In genomic region chr12:118186881-118187489, GRCm38 (mm10) we compare ENCODE assay signal across 9 mouse cellular contexts. TPM values are rescaled to one million over a fixed set of nuclear protein-coding genes. Genes with fewer than 3 reads are reported as not detected.
DNase-seq lines count a peak whose midpoint lies in the region; ATAC-seq lines count a peak whose summit lies in the region.
"Had no signal": no experiment of that assay in that cellular context is flagged by ENCODE, and none has a peak within 500 bp of the region (broad histone marks: within the 10 kb centered on the region; RNA-seq: fewer than 3 reads in every experiment).

No protein-coding gene starts in this region.

- H3K9ac ChIP-seq in kidney, embryonic 14.5 days (ENCODE audit: low read depth, low read length) = no peak overlapping the region
- H3K9ac ChIP-seq in limb, embryonic 12.5 days (replicated peaks) = no peak overlapping the region
- H3K9ac ChIP-seq: heart, embryonic 15.5 days had no signal

- no peak overlapping the region for H3K27ac ChIP-seq in kidney, embryonic 14.5 days (ENCODE audit: low read depth, low read length)
- no peak overlapping the region for H3K27ac ChIP-seq in limb, embryonic 12.5 days
- H3K27ac ChIP-seq: heart, embryonic 15.5 days had no signal

- no peak overlapping the region for H3K4me3 ChIP-seq in kidney, embryonic 14.5 days (ENCODE audit: low read length)
- no peak overlapping the region for H3K4me3 ChIP-seq in limb, embryonic 12.5 days (replicated peaks)
- H3K4me3 ChIP-seq: heart, embryonic 15.5 days had no signal

- DNase-seq in kidney, adult 11 months = no peak
- peak; percentile 69 for DNase-seq in Muller cell, postnatal 12 days (ENCODE audit: inconsistent ontology term)
- DNase-seq in cerebellum, postnatal 10 days = peak; percentile 12 to 20
- DNase-seq in thymus, postnatal 25 days = no peak
- no peak for DNase-seq in adrenal gland, adult 2 months
- DNase-seq in layer of hippocampus, adult 18-20 months (ENCODE audit: low spot score in 2 of 2) = no peak

- no peak overlapping the region for H3K4me2 ChIP-seq in kidney, embryonic 14.5 days (replicated peaks; ENCODE audit: low read depth, low read length)
- H3K4me2 ChIP-seq in limb, embryonic 12.5 days = no peak overlapping the region
- H3K4me2 ChIP-seq: heart, embryonic 15.5 days had no signal

- H3K9me3 ChIP-seq in kidney, embryonic 14.5 days (ENCODE audit: control insufficient read depth, low read length) = no peaks in the 10 kb centered on the region
- no peaks in the 10 kb centered on the region for H3K9me3 ChIP-seq in limb, embryonic 12.5 days
- H3K9me3 ChIP-seq: heart, embryonic 15.5 days had no signal

- H3K4me1 ChIP-seq in kidney, embryonic 14.5 days (ENCODE audit: control insufficient read depth, insufficient read depth, low read length) = peaks cover 6% of the 10 kb centered on the region; the same call in 1 of the 2 replicates
- H3K4me1 ChIP-seq in limb, embryonic 12.5 days (replicated peaks) = peaks cover 16% of the 10 kb centered on the region
- H3K4me1 ChIP-seq: heart, embryonic 15.5 days had no signal

- ATAC-seq in kidney, embryonic 14.5 days (ENCODE audit: low FRiP score, low TSS enrichment) = 0 out of 2 replicates have a peak, but pooled peaks have one; percentile 44
- peak; percentile 49; the same call in 1 of the 2 replicates for ATAC-seq in limb, embryonic 12.5 days (ENCODE audit: insufficient number of reproducible peaks, insufficient read depth, low FRiP score, low TSS enrichment, low read depth)

- peaks cover 4% of the 10 kb centered on the region for H3K27me3 ChIP-seq in kidney, embryonic 14.5 days (ENCODE audit: control insufficient read depth, insufficient read depth, low read length)
- H3K27me3 ChIP-seq in limb, embryonic 12.5 days = peaks cover 8% of the 10 kb centered on the region; the same call in 1 of the 2 replicates
- H3K27me3 ChIP-seq: heart, embryonic 15.5 days had no signal

- WGBS in kidney, embryonic 14.5 days = 12% methylated on average over 4 of the region's 4 CpGs
- 12% methylated on average over 4 of the region's 4 CpGs for WGBS in limb, embryonic 12.5 days

- no peaks in the 10 kb centered on the region for H3K36me3 ChIP-seq in kidney, embryonic 14.5 days (ENCODE audit: control insufficient read depth, insufficient read depth, low read length)
- no peaks in the 10 kb centered on the region for H3K36me3 ChIP-seq in limb, embryonic 12.5 days
- H3K36me3 ChIP-seq: heart, embryonic 15.5 days had no signal

RNA-seq across cellular contexts. Expression of gene Dnah11, which starts 11.9 kb away (rescaled TPM):
- polyA plus RNA-seq in kidney, embryonic 14.5 days (2014; fragmentation: Nextera tagmentation; extraction: Ambion mirVana) = 0.24 and 0.30 TPM in 2 replicates
- 0.06 and 0.09 TPM in 2 replicates for polyA plus RNA-seq in limb, embryonic 12.5 days (2016; fragmentation: Nextera tagmentation; extraction: Ambion mirVana)
- total RNA-seq in adrenal gland, adult 2 months (2021) = under 1 TPM; 0.03 to 0.14 TPM
- polyA plus RNA-seq in adrenal gland, adult 2 months (2012; rRNA removed) = not detected in 2 replicates
- total RNA-seq in layer of hippocampus, adult 18-20 months (2021) = 1 to 10 TPM; 1.0 to 1.4 TPM

Comparison
In these comparisons a context has a peak if more than half of its experiments do, and no peak if none do; other contexts are left out.
1. DNase-seq: peak in Muller cell, postnatal 12 days (single experiment) and cerebellum, postnatal 10 days (2 of 2); none in kidney, adult 11 months (single experiment), thymus, postnatal 25 days (single experiment), adrenal gland, adult 2 months (single experiment) and layer of hippocampus, adult 18-20 months (0 of 2).